Mouse (Mus musculus) C2C12 (cell line): ENCODE measurements around the gene Ldb3. TPM values are rescaled to one million over a fixed set of nuclear protein-coding genes. Genes with fewer than 3 reads are reported as not detected.

Source experiments
- H3K27me3 ChIP-seq: one replicate; pipeline ENCODE4 v1.6.1; 2011; ENCODE audit not compliant: control insufficient read depth, insufficient read depth, insufficient read length
- H3K36me3 ChIP-seq: one replicate; pipeline ENCODE4 v1.6.1; 2011; ENCODE audit not compliant: control insufficient read depth, insufficient read depth
- H3K4me3 ChIP-seq: one replicate; pipeline ENCODE4 v1.5.1; 2011; ENCODE audit warnings: mild to moderate bottlenecking, control low read depth; ENCODE audit not compliant: poor library complexity, insufficient read depth, severe bottlenecking
- H3K79me2 ChIP-seq: one replicate; pipeline ENCODE4 v1.6.1; 2011; ENCODE audit not compliant: control insufficient read depth, insufficient read depth
- H3K79me3 ChIP-seq: one replicate; pipeline ENCODE4 v1.6.1; 2011; ENCODE audit warnings: low read depth, control low read depth
- H3ac ChIP-seq: one replicate; pipeline ENCODE3; 2011; ENCODE audit warnings: low read depth; ENCODE audit not compliant: control insufficient read depth, insufficient read length
- CEBPB ChIP-seq: IDR thresholded peaks from one replicate; pipeline ENCODE4 v1.6.1; 2011; ENCODE audit warnings: low read depth, mild to moderate bottlenecking, control low read depth, moderate library complexity
- CTCF ChIP-seq: IDR thresholded peaks from one replicate; pipeline ENCODE4 v1.5.1; 2011; ENCODE audit not compliant: control insufficient read depth, insufficient read depth, insufficient read length
- FOSL1 ChIP-seq: IDR thresholded peaks from one replicate; pipeline ENCODE4 v1.8.0; 2011; ENCODE audit warnings: mild to moderate bottlenecking, low read length; ENCODE audit not compliant: poor library complexity, insufficient read depth, severe bottlenecking
- MAX ChIP-seq: IDR thresholded peaks from one replicate; pipeline ENCODE4 v1.6.1; 2011; ENCODE audit warnings: mild to moderate bottlenecking, control low read depth
- MYOD1 ChIP-seq: IDR thresholded peaks from one replicate; pipeline ENCODE4 v1.6.1; 2011; ENCODE audit warnings: low read depth; ENCODE audit not compliant: control insufficient read depth, insufficient read length
- MYOG ChIP-seq: IDR thresholded peaks from one replicate; pipeline ENCODE4 v1.6.1; 2011; ENCODE audit not compliant: control insufficient read depth, insufficient read length; ENCODE audit errors: extremely low read depth
- USF1 ChIP-seq: IDR thresholded peaks from one replicate; pipeline ENCODE4 v1.6.1; 2011; ENCODE audit warnings: low read depth, mild to moderate bottlenecking, control low read depth, moderate library complexity
- polyA plus RNA-seq: library from polyadenylated mRNA; unstranded; fragments of >200 nt; fragmentation: generic; extraction: Trizol; gene quantifications from one replicate; pipeline ENCODE4 v1.2.1, GENCODE M21; 2012; ENCODE audit warnings: missing spikeins

Ldb3 gene
- polyA plus RNA-seq, 1 experiment: 4.0 TPM

DNA sequence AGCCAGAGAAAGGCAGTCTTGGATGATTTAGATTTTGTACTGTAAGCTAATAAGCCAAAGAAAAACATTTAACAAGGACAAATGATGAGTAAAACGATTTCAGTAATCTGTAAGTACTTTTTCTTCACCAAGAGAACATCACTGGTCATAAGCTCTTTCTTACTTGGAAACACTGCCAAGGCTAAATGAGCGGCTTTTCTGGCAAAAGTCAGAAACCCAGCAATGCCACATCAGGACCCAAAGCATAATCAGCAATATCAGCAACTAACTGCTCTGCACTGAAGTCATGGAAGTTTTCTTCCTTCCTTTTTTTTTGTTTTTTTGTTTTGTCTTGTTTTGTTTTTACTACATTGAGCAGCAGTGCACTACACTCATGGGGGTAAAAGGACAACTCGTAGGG, 91.1 kb downstream of the Ldb3 start:
- no peaks in the 10 kb centered on the region for H3K36me3 ChIP-seq
- peaks cover 95% of the 10 kb centered on the region for H3K79me3 ChIP-seq
- no peak overlapping the region for H3ac ChIP-seq
- peaks cover 99% of the 10 kb centered on the region for H3K79me2 ChIP-seq
- H3K4me3 ChIP-seq: no peak overlapping the region
- no peaks in the 10 kb centered on the region for H3K27me3 ChIP-seq
- TF ChIP-seq MAX: no peak
- TF ChIP-seq FOSL1: no peak
- no peak for TF ChIP-seq CEBPB
- TF ChIP-seq USF1: no peak
- no peak for TF ChIP-seq MYOD1
- no peak for TF ChIP-seq MYOG
- TF ChIP-seq CTCF: no peak

DNA sequence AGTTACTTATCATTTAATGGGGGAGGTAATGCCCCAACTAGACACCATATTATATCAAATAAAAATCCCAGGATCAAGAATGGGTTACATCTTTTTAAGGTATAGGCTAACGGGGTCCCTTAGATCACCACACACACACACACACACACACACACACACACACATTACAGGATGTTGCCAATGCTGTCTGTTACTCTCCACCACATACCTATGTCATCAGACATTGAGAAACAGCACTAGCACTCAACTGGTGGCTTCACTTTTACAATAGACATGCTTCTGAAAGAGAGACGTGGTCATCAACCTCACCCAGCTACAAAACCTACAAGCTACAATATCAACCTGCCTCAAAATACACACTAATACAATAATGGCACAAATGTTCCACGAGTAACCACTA, 94.8 kb downstream of the Ldb3 start:
- TF ChIP-seq MYOD1 (no peak), USF1 (no peak), MYOG (no peak), MAX (no peak), CTCF (no peak), FOSL1 (no peak), CEBPB (no peak)

DNA sequence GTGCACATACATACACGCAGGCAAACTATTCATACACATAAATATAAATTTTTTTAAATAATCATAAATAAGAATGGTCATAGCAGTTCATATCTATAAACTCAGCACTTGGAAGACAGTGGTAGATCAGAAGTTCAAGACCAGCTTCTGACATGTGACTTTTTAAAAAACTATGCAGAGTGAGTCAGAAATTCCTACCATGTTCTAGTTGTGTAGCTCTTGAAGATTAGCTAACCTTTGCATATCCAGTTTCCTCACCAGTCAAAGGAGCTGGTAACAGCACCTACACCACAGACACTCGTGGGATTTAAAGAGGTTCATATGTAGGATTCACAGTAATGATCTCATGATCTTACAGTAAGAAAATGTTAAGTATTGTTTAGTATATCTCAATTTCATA, 95.8 kb downstream of the Ldb3 start:
- H3K79me3 ChIP-seq: peaks cover 95% of the 10 kb centered on the region
- H3K4me3 ChIP-seq: no peak overlapping the region
- H3ac ChIP-seq: no peak overlapping the region
- no peaks in the 10 kb centered on the region for H3K27me3 ChIP-seq
- H3K79me2 ChIP-seq: peaks cover 100% of the 10 kb centered on the region
- H3K36me3 ChIP-seq: no peaks in the 10 kb centered on the region
- TF ChIP-seq CTCF: no peak
- TF ChIP-seq CEBPB: no peak
- TF ChIP-seq USF1: no peak
- no peak for TF ChIP-seq MAX
- no peak for TF ChIP-seq MYOD1
- TF ChIP-seq MYOG: no peak

More for the DNA sequence above, 94.8 kb downstream of the Ldb3 start:
- no peak overlapping the region for H3ac ChIP-seq
- peaks cover 96% of the 10 kb centered on the region for H3K79me3 ChIP-seq
- no peaks in the 10 kb centered on the region for H3K27me3 ChIP-seq
- H3K4me3 ChIP-seq: no peak overlapping the region
- no peaks in the 10 kb centered on the region for H3K36me3 ChIP-seq
- H3K79me2 ChIP-seq: peaks cover 100% of the 10 kb centered on the region

DNA sequence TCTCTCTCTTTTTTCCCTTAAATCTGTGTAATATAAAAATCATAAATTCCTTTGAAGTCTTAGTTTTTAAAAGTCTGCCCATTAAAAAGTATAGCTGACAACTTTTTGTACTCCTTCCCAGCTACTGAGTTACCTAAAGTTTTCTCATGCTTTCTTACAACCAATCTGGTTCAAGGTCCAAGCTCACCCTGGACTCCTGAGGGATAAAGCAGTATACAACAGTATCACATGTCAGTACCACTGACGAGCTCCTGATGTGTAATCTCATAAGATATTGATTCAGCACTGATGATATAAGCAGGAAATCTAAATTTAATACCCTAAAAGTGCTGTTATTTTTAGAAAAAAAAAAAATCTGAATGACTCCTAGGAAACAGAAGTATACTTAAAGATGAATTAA, 97.5 kb downstream of the Ldb3 start:
- H3K27me3 ChIP-seq: no peaks in the 10 kb centered on the region
- peaks cover 100% of the 10 kb centered on the region for H3K79me2 ChIP-seq
- H3K79me3 ChIP-seq: peaks cover 94% of the 10 kb centered on the region
- TF ChIP-seq CEBPB (no peak), USF1 (no peak), MYOG (no peak), CTCF (no peak), MYOD1 (no peak), MAX (no peak), FOSL1 (no peak)
- no peaks in the 10 kb centered on the region for H3K36me3 ChIP-seq
- no peak overlapping the region for H3K4me3 ChIP-seq
- H3ac ChIP-seq: no peak overlapping the region

DNA sequence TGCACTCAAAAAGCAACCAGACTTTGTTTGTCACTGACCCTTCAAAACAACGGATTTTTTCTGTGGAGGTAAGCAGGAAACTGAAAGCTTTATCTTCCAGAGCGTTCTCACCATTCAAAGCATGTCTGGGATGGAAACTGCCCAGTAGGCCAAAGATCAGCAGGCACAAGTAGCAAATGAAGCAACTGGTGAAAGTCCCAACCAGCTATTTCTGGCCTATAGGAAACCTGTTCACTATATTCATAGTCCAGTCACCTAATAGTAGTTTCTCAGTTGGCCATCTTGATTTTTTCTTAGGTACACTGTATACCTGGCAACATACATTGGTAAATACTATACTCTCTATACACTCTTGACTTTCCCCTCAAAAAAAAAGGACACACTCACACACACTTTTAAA, 98.6 kb downstream of the Ldb3 start:
- Histone ChIP-seq H3K36me3 (no peaks in the 10 kb centered on the region), H3K27me3 (no peaks in the 10 kb centered on the region), H3ac (no peak overlapping the region), H3K79me3 (peaks cover 91% of the 10 kb centered on the region), H3K4me3 (no peak overlapping the region), H3K79me2 (peaks cover 100% of the 10 kb centered on the region)
- no peak for TF ChIP-seq MAX
- TF ChIP-seq CTCF: no peak
- TF ChIP-seq CEBPB: no peak
- TF ChIP-seq USF1: no peak
- no peak for TF ChIP-seq FOSL1
- TF ChIP-seq MYOD1: no peak
- TF ChIP-seq MYOG: no peak

DNA sequence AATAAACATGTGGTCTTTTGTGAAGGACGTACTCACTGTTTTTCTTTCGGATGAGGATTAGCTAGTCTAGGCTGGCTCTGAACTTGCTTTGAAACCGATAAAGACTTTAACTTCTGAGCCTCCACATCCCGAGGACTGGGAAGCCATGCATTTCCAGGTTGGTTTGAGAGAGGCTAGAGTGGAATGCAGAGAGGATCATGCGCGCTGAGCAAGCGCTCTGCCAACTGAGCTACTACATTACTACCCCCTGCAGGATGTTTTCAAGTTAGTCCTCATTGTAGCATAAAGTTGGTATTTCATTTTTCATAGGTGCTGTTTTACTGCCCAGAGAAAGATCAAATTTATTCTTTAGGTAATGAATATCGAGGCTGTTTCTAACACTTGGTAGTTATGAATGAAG, 102.3 kb downstream of the Ldb3 start:
- TF ChIP-seq CEBPB (no peak), MYOG (no peak), MYOD1 (no peak), MAX (no peak), CTCF (no peak), USF1 (no peak), FOSL1 (no peak)
- Histone ChIP-seq H3K27me3 (no peaks in the 10 kb centered on the region), H3K36me3 (no peaks in the 10 kb centered on the region), H3ac (no peak overlapping the region), H3K79me3 (peaks cover 87% of the 10 kb centered on the region), H3K79me2 (peaks cover 100% of the 10 kb centered on the region), H3K4me3 (no peak overlapping the region)
